Mouse (Mus musculus) stomach, adult 2 months (tissue): ENCODE measurements around the gene Col12a1. TPM values are rescaled to one million over a fixed set of nuclear protein-coding genes. Genes with fewer than 3 reads are reported as not detected.

Source experiments
- polyA plus RNA-seq: library from polyadenylated mRNA; depleted of rRNA; stranded (reverse); fragments of >200 nt; gene quantifications from 2 replicates; pipeline ENCODE4 v1.2.3, GENCODE M21; 2012; rRNA removed

Gene Col12a1
- polyA plus RNA-seq, result 9.5 and 11.5 TPM in 2 replicates

DNA sequence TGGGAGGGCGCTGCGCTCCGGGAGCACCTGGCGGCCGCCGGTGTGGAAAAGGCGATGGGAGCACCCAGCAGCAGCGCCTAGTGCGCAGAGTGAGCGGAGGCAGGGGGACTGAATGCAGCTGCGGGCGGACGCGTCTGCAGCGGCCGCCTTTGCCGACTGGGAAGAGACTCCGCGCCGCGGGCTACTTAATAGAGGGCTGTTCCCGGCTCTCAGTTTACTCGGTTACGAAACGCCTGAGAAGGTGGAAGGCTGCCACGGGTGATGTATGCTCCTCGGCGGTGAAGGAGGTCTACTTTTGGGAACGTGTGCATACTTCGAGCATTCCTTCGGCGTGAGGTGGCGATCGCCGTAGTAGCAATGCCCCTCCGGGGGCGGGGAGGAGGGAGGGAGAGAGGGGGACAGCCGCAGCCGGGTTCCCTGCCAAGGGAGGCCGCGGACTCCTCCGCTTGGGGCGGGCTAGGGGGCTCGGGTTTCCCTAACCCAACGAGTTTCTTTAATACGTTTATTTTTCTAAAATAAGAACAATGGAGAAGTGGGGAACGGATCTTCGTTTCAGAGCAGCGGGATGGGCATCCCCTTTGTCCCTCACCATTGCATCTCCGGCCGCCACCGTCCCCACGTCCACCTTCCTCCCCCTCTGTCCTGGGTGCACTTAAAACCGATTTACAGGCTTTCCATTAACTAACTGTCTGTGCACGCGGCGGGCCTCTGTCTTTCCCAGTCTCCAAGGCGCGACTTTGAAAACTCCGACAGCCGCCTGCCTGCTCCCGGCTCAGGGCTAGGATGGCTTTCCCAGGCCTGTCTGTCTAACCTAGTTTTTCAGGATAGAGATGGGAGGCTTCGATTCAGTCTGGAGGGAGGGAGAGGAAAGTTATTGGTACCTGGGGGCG lies at the start of gene Col12a1:
Gene Col12a1, minus strand, starts transcription at position 351 of the 890 bp plus-strand sequence.

DNA sequence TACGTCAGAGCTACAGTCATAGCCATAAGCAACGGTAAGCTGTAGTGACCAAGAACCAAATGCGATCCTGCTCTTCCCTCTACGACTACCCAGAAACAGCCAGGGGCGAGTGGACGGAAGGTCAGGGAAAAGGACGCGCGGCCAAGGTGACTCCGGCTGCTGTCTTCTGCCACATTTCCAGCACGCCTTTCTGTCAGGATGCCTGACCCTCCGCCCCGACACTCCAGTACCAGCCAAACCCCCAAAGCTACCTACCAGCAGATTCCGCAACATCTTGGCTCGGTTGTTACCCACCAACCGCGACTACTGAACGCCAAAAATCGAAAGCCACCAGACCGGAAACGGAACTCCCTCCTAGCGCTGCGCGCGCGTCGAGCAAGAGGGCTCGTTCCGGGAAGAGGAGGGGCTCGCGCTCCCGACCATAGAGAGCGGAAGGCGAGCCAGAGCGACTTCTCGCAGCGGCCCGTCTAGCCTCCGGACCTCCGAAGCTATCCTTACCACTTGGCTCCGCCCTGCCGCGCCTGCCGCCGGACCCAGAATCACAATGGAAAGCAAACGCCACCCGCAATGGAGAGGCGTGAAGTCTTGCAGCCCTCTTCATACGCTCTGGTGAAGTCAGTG lies 40.9 kb upstream of the Col12a1 start, which contains the start of gene Cox7a2:
Gene Cox7a2, minus strand, starts transcription at position 494 of the 621 bp plus-strand sequence.

Other genes with a start within 250 kb of the Col12a1 start
- gene Cox7a2, start 41.0 kb upstream of the Col12a1 start, polyA plus RNA-seq, result 126 and 158 TPM in 2 replicates
- gene Tmem30a, start 74.7 kb upstream of the Col12a1 start, polyA plus RNA-seq, result 16.4 and 25.5 TPM in 2 replicates